Mouse (Mus musculus) spleen, postnatal 4 days (tissue): Measurements from ENCODE around the gene Klhl22.

ENCODE experiments used
- DNase-seq, 2 experiments: peaks; one replicate each; pipeline ENCODE4 v3.0.0; 2022; ENCODE audit warnings: low spot score in 2 of 2

Gene Klhl22

GRCm38 (mm10) chr16:17833681-17834399, 74.4 kb downstream of the Klhl22 start:
- DNase-seq, result no peak

GRCm38 (mm10) chr16:17834543-17834942, 75.1 kb downstream of the Klhl22 start:
- DNase-seq, result no peak

DNA sequence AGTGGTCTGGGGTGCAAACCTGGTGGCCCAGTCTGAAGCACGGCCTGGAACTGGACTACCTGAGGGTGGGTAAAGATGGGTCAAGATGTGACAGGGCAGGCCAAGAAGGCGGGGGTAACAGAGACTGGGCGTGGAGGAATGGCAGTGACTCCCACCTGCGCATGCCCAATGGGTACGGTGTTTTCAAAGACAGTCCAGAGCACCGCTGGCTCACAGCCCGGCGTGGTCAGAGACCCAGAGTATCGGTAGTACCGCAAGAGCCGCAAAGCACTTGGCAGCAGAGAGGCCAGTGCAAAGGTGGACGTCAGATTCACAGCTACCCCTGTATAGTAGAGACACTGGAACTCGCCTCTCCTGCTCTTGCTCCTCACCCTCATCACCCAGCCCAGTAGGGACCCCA, 76.1 kb downstream of the Klhl22 start:
- DNase-seq, result no peak

DNA sequence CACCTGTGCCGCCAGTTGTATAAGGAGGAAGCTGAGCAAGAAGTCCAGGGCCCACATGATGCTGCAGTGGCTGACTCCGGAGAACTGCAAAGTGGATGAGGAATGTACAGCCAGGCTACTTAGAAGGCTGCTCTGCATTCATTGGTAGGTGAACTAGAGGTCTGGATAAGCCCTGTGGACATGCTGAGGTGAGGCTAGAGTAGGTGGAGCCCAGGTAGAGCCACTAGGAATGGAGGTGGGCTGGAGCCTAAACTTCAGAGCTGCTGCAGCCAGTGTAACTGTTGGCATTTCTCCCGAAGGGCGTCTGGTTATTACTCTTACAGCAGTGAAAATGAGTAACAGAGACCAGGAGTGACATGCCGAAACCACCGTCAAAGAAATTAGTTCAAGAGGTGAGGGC, 78.6 kb downstream of the Klhl22 start, which contains the start of gene Car15:
Gene Car15 (minus strand): TSS at position 314 of the 400 bp plus-strand sequence.
- DNase-seq, result no peak

DNA sequence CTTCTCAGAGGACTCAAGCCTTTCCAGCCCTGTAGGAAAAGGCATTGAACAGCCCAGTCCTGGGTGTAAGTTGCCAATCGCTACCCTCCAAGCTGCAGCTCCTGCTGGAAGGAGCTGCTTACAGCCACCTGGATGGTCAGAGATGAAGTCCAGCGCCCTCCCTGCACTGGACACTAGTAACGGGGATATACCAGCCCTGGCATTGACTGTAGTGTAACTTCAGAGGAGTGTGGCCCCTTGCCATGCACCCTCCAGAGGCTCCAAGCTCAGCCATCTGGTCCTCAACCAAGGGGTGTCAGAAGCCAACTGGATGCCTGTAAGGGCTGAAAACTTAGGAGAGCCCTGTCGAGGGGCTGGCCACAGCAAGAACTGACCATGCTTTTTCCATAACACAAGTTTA, 80.6 kb downstream of the Klhl22 start:
- DNase-seq, result no peak

DNA sequence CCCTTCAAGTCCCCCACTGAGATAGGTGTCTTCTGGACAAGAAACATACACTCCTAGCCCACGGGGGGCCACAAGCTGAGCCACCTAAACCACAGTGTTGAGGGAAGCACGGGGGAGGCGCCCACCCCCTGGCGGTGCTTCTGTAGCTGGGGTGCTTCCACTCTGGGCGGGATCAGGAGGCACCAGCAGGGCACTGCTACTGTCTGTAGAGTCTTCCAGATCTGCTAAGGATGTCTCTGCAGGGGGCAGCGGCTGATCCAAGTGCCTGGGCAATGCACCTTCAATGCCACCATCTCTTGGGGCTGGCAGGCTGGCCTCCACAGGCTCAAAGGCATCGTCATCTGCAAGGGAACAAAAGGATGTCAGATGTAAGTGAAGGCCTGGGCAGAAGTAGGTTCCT, 83.0 kb downstream of the Klhl22 start:
- DNase-seq, result no peak
